Mouse (Mus musculus) lung, postnatal 10 days (tissue): ENCODE measurements around the gene Lrba.
A peak's percentile ranks its signal among the peaks of the same experiment; 100 is the strongest.

Experiments
- DNase-seq: peaks from one replicate; pipeline ENCODE4 v3.0.0; 2021

The Lrba gene

GRCm38 (mm10) chr3:86561396-86561795, 336.9 kb downstream of the Lrba start:
- DNase-seq, result no peak

GRCm38 (mm10) chr3:86567312-86567711, 342.8 kb downstream of the Lrba start:
- no peak for DNase-seq

GRCm38 (mm10) chr3:86571518-86571917, 347.0 kb downstream of the Lrba start:
- DNase-seq, result no peak

DNA sequence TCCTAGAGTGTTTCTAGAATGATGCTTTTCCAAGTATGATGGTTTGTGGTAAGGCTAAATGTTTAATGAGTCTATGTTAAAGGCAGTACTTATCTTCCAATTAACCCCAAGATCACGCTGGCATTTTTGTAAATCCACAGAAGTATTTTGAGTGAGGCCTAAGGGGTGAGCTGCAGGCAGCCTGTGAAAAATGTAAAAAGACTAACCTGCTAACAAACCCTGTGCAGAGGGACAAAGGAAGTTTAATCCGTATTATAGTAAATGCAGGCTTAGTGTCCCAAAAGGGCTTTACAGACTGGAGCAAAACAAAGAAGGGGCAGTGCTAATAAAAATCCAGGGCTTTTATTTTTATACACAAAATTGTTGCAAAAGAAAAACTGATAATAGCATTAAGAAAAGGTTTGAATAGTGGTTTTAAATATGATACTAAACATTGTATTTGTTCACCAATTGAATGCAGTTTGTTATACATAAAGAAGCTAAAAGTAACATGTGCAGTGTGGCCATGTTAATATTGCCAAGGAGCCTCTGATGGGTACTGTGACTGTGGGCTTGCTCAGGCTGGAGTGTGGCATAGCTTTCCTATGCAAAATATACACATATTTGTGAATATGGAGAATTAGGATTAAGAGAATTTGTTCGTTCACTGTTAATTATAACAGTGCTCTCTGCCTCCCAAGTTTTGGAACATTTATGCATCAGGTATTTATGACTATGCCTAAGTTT, 348.2 kb downstream of the Lrba start:
- no peak for DNase-seq

GRCm38 (mm10) chr3:86575312-86575711, 350.8 kb downstream of the Lrba start:
- DNase-seq, result no peak

DNA sequence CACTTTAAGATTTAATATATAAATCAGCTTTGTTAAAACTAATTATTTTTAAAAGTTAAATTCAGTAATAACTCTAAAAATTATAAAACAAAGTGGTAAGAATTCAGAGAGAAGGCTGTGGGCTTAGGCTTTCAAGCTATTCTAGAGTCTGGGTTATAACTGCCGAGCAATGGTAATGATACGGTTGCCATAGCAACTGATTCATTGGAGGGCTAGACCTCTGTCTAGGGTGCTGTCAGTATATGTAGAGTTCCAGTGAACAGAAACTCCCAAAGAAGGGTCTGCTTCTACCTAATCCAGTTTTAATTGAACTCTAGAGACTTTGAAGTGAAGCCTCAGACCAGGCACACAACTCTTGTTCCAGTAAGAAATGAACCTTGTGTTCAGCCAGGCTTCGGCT, 377.8 kb downstream of the Lrba start:
- no peak for DNase-seq

- DNase-seq, result no peak
These were observed 381.3 kb downstream of the Lrba start for GRCm38 (mm10) chr3:86605775-86606174.

GRCm38 (mm10) chr3:86627008-86627743, 402.7 kb downstream of the Lrba start:
- DNase-seq, result no peak

- DNase-seq, result no peak
These were observed 404.9 kb downstream of the Lrba start for GRCm38 (mm10) chr3:86629379-86629778.

- no peak for DNase-seq
These were observed 411.0 kb downstream of the Lrba start for GRCm38 (mm10) chr3:86635464-86635863.

GRCm38 (mm10) chr3:86635940-86636339, 411.5 kb downstream of the Lrba start:
- peak; percentile 1 for DNase-seq

- DNase-seq, result no peak
These were observed 414.3 kb downstream of the Lrba start for GRCm38 (mm10) chr3:86638552-86639348.

- DNase-seq, result no peak
These were observed 416.9 kb downstream of the Lrba start for GRCm38 (mm10) chr3:86641393-86641792.

GRCm38 (mm10) chr3:86641796-86642195, 417.3 kb downstream of the Lrba start:
- no peak for DNase-seq

GRCm38 (mm10) chr3:86646771-86647170, 422.3 kb downstream of the Lrba start:
- no peak for DNase-seq

DNA sequence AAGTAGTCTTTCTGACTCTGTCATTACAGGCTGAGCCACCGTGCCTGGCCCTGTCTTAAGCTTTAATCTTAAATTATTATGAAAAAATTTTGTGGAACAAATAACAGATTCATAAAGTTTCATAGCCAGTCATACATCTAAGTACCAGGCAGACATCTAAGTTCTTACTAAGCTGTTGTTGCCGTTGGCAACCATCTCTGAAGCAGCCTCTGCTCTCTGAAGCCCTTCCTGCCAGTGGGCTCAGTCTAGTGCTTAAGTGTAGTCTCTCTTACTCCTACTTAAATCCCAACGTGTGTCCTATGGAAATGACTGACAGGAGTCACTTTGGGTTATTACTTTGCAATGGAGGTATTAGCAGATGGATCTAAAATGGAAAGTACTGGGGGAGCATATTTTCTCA, 426.5 kb downstream of the Lrba start:
- DNase-seq, result no peak

- DNase-seq, result no peak
These were observed 434.8 kb downstream of the Lrba start for GRCm38 (mm10) chr3:86659326-86659725.

GRCm38 (mm10) chr3:86664399-86664798, 439.9 kb downstream of the Lrba start:
- DNase-seq, result no peak

DNA sequence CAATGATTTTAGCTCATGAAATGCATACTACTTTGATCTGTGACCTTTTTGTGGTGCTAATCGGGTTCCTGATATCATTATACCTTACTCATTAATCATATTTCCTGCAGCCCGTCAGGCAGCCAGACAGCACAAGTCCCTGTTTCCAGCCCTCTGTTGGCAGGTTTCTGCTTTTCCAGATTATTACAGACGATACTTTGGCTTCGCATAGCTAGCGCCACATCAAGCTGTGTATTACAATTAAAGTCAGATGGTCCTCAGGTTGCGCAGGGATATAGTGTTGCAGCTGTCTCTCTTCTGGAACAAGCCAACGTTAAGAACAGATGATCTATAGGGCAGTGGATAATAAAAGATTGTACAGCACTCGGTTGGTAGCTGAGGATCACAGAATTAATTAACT, 443.7 kb downstream of the Lrba start:
- no peak for DNase-seq

DNA sequence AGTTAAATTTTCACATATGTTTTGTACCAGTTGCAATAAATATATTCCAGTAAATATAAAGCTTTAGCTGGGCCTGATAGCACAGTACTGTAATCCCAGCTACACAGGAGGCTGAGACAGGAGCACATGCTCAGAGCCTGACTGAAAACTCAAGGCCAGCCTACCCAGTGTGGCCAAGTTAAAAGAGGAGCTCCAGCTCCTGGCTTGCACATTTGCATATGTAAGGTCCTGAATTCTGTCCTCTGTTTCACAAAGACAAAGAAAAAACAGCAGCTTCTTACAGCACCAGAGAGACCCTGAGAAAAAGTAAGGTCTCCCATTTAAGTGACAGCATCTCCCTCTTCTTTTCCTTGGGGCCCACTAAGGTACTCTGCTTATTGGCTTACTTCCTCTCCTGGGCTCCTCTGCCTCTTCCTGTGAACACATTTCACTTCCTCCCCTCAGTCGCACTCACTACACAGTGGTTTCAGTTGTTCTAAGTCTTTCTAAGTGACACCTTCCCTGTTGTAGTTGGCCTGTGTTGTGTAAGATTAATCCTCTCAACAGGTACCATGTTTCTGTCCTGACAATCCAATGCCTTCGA, 453.2 kb downstream of the Lrba start:
- DNase-seq, result no peak

DNA sequence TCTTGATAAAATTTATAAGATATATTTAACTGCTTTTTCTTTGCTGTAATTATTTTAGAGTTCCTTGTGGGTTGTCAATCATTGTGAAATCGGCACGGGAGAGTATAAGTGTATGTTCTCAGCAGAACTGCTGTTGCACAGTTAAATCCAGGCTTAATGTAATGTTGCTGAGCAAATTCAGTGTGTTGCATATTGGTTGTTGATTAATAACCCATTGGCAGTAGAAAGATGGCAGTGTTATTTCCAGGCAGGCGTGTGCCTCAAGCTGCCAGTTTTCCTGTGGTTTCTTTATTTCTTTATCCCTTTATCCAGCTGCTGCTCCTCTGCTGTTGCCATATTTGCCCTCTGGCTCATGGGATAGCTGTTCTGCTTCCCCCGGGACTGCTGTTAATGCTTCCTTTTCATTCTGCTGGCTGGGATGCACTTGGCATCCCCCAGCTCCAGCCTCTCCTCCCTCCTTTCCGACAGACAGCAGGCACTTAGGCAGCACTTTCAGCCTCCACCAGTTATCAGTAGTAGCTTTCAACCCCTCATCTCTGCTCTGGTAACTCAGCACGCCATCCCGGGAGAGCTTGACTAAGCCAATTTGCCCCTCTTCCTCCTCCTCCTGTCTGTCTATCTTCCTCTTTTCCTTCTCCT, 463.2 kb downstream of the Lrba start:
- no peak for DNase-seq

DNA sequence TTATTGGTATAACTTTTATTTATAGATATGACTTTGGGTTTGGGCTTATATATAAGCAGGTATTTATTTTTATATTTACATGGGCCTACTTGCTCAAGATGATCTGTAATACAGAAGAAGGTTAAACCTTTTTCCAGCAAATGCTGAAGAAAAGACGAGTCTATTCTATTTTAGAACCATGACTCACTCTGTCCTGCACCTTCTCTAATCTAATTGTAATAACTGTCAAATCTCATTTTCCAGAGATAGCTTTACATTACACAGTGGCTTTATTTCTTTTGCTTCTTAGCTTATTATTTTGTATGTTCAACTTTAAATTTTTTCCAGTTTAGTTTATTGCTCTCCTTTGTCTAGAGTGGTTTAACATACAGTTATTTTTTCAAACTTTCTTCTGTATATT, 464.0 kb downstream of the Lrba start:
- no peak for DNase-seq

DNA sequence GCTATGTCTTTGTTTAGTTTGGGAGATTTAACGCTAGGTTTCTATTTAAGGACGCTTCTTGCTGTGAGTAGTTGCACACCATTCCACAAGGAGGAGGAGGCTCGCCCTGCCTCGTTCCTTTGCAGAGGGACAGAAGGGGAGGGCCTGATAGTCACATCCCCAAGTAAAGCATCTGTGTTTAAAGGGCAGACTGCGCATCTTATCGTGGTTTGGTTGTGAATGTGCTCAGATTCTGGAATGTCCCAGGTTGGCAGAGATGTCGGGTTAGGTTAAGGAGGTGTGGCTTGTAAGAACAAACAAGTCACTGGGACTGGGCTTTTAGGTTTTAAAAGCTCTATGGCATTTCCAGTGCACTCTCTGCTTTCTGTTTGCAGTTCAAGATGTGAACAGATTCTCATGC, 464.8 kb downstream of the Lrba start:
- DNase-seq, result no peak
